Mouse (Mus musculus) embryonic fibroblast, embryonic 13.5 days (primary cell): ENCODE measurements around the gene A530016L24Rik.

Experiments
- CTCF ChIP-seq: IDR thresholded peaks from 2 replicates; pipeline ENCODE4 v1.5.1; 2011; ENCODE audit warnings: mild to moderate bottlenecking, control low read depth, low read length, moderate library complexity, borderline replicate concordance; ENCODE audit not compliant: insufficient read depth
- POLR2A ChIP-seq: IDR thresholded peaks from 2 replicates; pipeline ENCODE4 v1.6.1; 2011; ENCODE audit warnings: low read depth, mild to moderate bottlenecking, control low read depth, low read length, moderate library complexity

DNA sequence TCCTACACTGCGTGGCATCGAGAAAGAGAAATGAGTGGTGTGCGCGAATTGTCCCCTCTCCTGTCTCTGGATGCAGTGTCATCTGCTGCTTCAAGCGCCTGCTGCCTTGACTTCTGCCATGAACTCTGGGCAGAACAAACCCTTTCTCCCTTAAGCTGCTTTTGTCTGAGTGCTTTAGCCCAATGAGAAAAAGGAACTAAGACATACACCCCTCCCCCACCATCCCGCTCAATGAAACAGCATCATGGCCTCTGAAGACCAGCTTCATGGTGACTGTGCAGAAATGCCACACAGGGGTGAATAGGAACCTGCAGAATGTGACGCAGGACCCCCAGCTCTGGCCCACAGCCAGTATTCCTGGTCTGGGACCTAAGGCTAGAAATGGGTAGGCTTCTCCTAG is 19.9 kb upstream of the A530016L24Rik start:
- TF ChIP-seq POLR2A (no peak), CTCF (no peak)
